Mouse (Mus musculus): ENCODE measurements around the gene Pygo2. TPM values are rescaled to one million over a fixed set of nuclear protein-coding genes. Genes with fewer than 3 reads are reported as not detected.

The Pygo2 gene
- 18.1 and 19.6 TPM in 2 replicates for polyA plus RNA-seq (2012; rRNA removed)

DNA sequence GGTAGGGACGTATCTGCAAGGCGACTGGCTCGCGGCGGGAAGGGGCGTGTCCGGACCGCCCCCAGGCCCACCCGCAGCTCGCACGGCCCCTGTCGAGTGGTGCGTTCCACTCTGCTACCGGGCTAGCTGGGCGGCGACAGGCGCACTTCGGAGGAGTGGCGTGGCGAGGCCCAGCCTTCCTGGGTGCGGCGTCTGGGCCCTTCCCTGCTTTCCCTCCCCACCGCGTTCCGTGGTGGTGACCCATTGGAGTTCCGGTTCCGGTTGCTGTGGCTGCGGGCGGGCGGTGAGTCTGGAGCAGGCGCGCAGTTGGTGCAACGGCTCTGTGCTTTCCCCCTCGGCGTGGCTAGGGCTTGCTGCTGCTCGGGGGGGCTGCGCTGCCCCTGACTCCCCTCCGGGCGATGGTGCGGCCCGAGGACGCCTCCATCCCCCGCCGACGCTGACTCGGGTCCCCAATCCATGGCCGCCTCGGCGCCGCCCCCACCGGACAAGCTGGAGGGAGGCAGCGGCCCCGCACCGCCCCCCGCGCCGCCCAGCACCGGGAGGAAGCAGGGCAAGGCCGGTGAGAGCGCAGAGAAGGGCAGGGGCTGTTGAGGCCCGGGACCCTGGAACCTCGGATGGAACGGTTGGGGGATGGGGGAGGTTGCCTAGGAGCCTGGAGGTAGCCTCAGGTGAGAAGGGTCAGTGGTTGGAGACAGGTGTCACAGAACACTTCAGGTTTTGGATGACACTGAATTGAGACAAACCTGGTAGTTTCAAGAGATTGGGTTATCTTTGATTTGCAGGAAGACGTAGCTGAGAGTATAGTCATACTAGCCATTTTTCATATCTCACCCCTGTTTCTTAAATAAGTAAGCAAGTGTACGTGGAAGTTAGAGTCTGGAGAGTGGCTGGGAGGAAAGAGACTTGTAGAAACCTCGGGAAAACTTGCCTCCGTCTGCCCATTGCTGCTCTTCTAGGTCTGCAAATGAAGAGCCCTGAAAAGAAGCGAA lies at the start of gene Pygo2:
Pygo2 (plus strand) TSS at position 44 of the 989 bp plus-strand sequence.
- H3K4me3 ChIP-seq (ENCODE audit: control insufficient read depth, low read depth, low read length), result peak within 1 kb of the TSS; percentile 96
- TF ChIP-seq POLR2A (IDR thresholded peaks at IDR 0.05; ENCODE audit: control insufficient read depth, low read depth, low read length) (peak; percentile 64), CTCF (IDR thresholded peaks at IDR 0.05; ENCODE audit: control insufficient read depth, insufficient read depth, insufficient replicate concordance, low read depth, low read length) (no peak)
- peak within 1 kb of the TSS; percentile 89 for H3K27ac ChIP-seq (ENCODE audit: control insufficient read depth, insufficient read depth, low read depth, low read length)
- H3K36me3 ChIP-seq (ENCODE audit: control insufficient read depth, insufficient read depth, low read length), result no peaks in the 10 kb centered on the region; the same call in 1 of the 2 replicates
- no peaks in the 10 kb centered on the region for H3K27me3 ChIP-seq (ENCODE audit: control insufficient read depth, insufficient read depth, low read length)
- peaks cover 7% of the 10 kb centered on the region for H3K4me1 ChIP-seq (ENCODE audit: control insufficient read depth, insufficient read depth, low read length)

DNA sequence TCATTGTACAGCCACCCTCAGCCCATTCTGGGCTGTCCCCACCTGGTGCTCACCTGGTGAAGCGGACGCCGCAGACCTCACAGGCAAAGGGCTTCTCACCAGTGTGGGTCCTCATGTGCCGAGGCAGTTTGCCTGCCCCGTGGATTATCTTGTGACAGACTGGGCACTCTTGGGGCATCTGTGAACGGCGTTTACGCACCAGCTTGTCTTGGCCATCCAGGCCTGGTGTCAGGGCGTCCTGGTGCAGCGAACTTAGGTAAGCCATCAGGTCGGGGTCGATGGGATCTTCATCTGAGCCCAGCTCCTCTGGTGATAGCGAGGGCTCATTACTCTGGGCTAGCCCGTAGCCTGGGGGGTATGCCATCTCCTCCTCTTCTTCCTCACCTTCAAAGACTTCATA lies 49.7 kb upstream of the Pygo2 start:
- no peak overlapping the region for H3K4me3 ChIP-seq (ENCODE audit: control insufficient read depth, low read depth, low read length)
- no peak overlapping the region for H3K27ac ChIP-seq (ENCODE audit: control insufficient read depth, insufficient read depth, low read depth, low read length)
- TF ChIP-seq POLR2A (IDR thresholded peaks at IDR 0.05; ENCODE audit: control insufficient read depth, low read depth, low read length), result no peak
- TF ChIP-seq CTCF (IDR thresholded peaks at IDR 0.05; ENCODE audit: control insufficient read depth, insufficient read depth, insufficient replicate concordance, low read depth, low read length), result no peak
- H3K27me3 ChIP-seq (ENCODE audit: control insufficient read depth, insufficient read depth, low read length), result no peaks in the 10 kb centered on the region
- H3K4me1 ChIP-seq (ENCODE audit: control insufficient read depth, insufficient read depth, low read length), result peaks cover 7% of the 10 kb centered on the region
- H3K36me3 ChIP-seq (ENCODE audit: control insufficient read depth, insufficient read depth, low read length), result no peaks in the 10 kb centered on the region

DNA sequence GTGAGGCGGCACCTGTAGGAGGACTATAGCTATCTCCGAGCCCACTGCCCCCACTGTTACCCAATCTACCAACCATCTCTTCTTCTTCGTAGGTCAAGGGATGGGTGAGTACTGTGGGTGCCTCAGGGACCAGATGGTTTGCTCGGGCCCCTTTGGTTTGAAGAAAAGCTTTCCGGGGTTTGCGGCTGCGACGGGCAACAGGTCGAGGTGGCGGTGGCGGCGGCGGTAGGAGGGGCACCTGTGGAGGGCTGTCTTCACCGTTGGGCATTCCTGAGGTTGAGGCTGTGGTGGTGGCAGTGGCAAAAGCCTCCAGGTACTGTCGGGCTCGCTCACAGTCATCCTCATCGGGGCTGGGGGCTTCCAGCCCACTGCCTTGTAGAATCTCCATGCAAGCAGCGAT lies 49.3 kb upstream of the Pygo2 start:
- no peak overlapping the region for H3K4me3 ChIP-seq (ENCODE audit: control insufficient read depth, low read depth, low read length)
- H3K27ac ChIP-seq (ENCODE audit: control insufficient read depth, insufficient read depth, low read depth, low read length), result no peak overlapping the region
- H3K4me1 ChIP-seq (ENCODE audit: control insufficient read depth, insufficient read depth, low read length), result peaks cover 7% of the 10 kb centered on the region
- no peaks in the 10 kb centered on the region for H3K36me3 ChIP-seq (ENCODE audit: control insufficient read depth, insufficient read depth, low read length)
- no peaks in the 10 kb centered on the region for H3K27me3 ChIP-seq (ENCODE audit: control insufficient read depth, insufficient read depth, low read length)
- TF ChIP-seq POLR2A (IDR thresholded peaks at IDR 0.05; ENCODE audit: control insufficient read depth, low read depth, low read length), result no peak
- no peak for TF ChIP-seq CTCF (IDR thresholded peaks at IDR 0.05; ENCODE audit: control insufficient read depth, insufficient read depth, insufficient replicate concordance, low read depth, low read length)

DNA sequence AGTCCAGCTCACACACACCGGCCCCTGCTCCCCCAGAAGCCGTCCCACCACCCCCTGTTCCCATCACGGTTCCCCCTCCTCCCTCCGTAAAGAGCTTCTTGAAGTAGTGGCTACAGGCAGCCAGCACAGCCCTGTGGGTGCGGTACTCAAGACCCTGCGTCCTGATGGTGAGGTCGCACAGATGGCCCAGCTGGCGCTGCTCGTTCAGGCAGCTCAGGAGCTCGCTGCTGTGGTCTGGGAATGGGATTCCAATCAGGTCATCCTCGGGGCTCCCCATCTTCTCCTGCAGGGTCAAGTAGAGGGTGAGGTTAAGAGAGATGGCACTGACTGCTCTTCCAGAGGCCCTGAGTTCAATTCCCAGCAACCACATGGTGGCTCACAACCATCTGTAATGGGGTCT lies 48.8 kb upstream of the Pygo2 start:
- H3K4me1 ChIP-seq (ENCODE audit: control insufficient read depth, insufficient read depth, low read length), result peaks cover 7% of the 10 kb centered on the region
- no peak overlapping the region for H3K27ac ChIP-seq (ENCODE audit: control insufficient read depth, insufficient read depth, low read depth, low read length)
- H3K27me3 ChIP-seq (ENCODE audit: control insufficient read depth, insufficient read depth, low read length), result no peaks in the 10 kb centered on the region
- TF ChIP-seq CTCF (IDR thresholded peaks at IDR 0.05; ENCODE audit: control insufficient read depth, insufficient read depth, insufficient replicate concordance, low read depth, low read length), result no peak
- TF ChIP-seq POLR2A (IDR thresholded peaks at IDR 0.05; ENCODE audit: control insufficient read depth, low read depth, low read length), result no peak
- no peaks in the 10 kb centered on the region for H3K36me3 ChIP-seq (ENCODE audit: control insufficient read depth, insufficient read depth, low read length)
- H3K4me3 ChIP-seq (ENCODE audit: control insufficient read depth, low read depth, low read length), result no peak overlapping the region

DNA sequence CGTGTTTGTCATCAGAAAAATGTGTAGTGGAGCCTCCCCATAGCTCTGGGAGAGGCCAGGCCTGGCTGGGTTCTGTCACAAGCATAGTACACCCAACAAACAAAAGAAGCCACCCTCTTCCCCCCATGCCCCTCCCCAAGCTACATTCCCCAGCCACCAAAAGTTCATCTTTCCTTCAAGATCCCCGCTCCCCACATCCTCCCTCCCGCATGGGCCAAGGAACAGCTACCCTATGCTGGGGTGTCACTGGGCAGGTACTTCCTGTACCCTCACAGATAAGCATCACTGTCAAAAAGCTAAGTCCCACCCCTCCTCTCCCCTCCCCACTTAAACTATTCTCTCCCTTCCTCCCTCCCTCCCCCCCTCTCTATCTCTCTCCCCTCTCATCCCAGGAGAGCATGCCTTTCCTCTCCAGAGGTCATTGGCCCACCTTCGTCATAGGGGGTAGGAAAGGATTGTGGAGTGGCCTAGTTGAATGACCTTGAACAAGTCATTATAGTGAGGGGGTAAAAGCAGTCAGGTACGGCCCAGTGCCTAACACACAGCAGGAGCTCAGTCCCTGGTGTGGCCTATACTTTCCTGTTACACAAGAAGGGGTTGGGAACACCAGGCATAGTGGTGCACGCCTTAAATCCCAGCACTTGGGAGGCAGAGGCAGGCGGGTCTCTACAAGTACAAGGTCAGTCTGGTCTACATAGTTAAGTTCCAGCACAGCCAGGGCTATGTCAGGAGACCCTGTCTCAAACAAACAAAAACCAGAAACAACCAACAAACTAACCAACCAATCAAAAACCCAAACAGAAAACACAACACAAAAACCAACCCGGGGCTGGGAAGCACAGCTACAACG lies 47.8 kb upstream of the Pygo2 start:
- no peaks in the 10 kb centered on the region for H3K27me3 ChIP-seq (ENCODE audit: control insufficient read depth, insufficient read depth, low read length)
- H3K4me1 ChIP-seq (ENCODE audit: control insufficient read depth, insufficient read depth, low read length), result peaks cover 7% of the 10 kb centered on the region
- H3K4me3 ChIP-seq (ENCODE audit: control insufficient read depth, low read depth, low read length), result no peak overlapping the region
- no peak for TF ChIP-seq CTCF (IDR thresholded peaks at IDR 0.05; ENCODE audit: control insufficient read depth, insufficient read depth, insufficient replicate concordance, low read depth, low read length)
- no peak for TF ChIP-seq POLR2A (IDR thresholded peaks at IDR 0.05; ENCODE audit: control insufficient read depth, low read depth, low read length)
- H3K36me3 ChIP-seq (ENCODE audit: control insufficient read depth, insufficient read depth, low read length), result no peaks in the 10 kb centered on the region
- H3K27ac ChIP-seq (ENCODE audit: control insufficient read depth, insufficient read depth, low read depth, low read length), result no peak overlapping the region

DNA sequence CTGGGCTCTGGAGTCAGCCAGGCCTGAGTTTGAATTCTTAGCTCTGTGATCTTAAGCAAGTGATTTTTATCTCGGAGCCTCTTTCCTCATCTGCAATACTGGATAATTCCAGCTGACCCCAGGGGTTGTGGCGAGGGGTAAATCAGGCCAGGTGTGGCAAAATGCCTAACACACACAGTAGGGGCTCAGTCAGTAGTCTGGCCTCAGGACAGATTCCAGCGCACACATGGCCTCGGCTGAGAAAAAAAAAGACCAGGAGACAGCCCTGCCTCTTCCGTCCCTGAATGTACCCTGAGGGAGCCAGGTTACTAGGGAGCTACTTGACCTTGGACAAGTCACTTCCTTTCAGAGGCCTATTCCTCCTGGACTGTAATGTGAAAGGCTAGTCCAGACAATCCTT lies 47.1 kb upstream of the Pygo2 start:
- H3K27ac ChIP-seq (ENCODE audit: control insufficient read depth, insufficient read depth, low read depth, low read length), result no peak overlapping the region
- TF ChIP-seq CTCF (IDR thresholded peaks at IDR 0.05; ENCODE audit: control insufficient read depth, insufficient read depth, insufficient replicate concordance, low read depth, low read length) (no peak), POLR2A (IDR thresholded peaks at IDR 0.05; ENCODE audit: control insufficient read depth, low read depth, low read length) (no peak)
- no peaks in the 10 kb centered on the region for H3K36me3 ChIP-seq (ENCODE audit: control insufficient read depth, insufficient read depth, low read length)
- H3K27me3 ChIP-seq (ENCODE audit: control insufficient read depth, insufficient read depth, low read length), result no peaks in the 10 kb centered on the region
- no peak overlapping the region for H3K4me3 ChIP-seq (ENCODE audit: control insufficient read depth, low read depth, low read length)
- H3K4me1 ChIP-seq (ENCODE audit: control insufficient read depth, insufficient read depth, low read length), result peaks cover 3% of the 10 kb centered on the region

All from testis, adult 2 months (tissue).